ENCODE assay signal across 13 mouse cellular contexts in the genomic region with DNA sequence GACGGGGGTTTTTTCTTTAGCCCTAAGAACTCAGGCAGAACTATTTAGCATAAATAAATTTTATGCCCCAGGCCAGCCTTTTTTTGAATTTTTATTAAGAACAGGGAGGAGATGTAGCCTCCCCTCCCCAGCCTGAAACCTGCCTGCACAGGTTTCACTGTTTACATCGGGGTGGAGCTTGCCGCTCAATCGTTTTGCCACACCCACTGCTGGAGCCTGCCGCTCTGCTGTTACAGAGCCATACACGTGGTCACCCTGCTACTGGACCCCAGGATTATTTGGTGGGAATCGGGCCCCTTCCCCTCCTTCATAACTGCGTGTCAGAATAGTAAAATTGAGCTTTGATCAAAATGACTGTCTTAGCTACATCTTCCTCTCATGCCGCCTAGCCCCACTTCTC. TPM values are rescaled to one million over a fixed set of nuclear protein-coding genes. Genes with fewer than 3 reads are reported as not detected.
"Had no signal": no experiment of that assay in that cellular context is flagged by ENCODE, and none has a peak within 500 bp of the region (broad histone marks: within the 10 kb centered on the region; RNA-seq: fewer than 3 reads in every experiment).

No protein-coding gene starts in this region.

RNA-seq across cellular contexts. Expression of a gene that starts 18.3 kb away (rescaled TPM):
- polyA plus RNA-seq: neural tube, embryonic 12.5 days; testis, adult 2 months; thymus, postnatal 0 days had no signal

RNA-seq across cellular contexts. Expression of a gene that starts 32.2 kb away (rescaled TPM):
- polyA plus RNA-seq: neural tube, embryonic 12.5 days; neural tube, embryonic 13.5 days; neural tube, embryonic 14.5 days; neural tube, embryonic 15.5 days; small intestine, adult 2 months; spleen, adult 2 months; stomach, embryonic 14.5 days; stomach, embryonic 15.5 days; stomach, embryonic 16.5 days; testis, adult 2 months; thymus, adult 2 months; thymus, postnatal 0 days; urinary bladder, adult 2 months had no signal
